14 mouse cellular contexts compared by ENCODE assay signal in the genomic region with DNA sequence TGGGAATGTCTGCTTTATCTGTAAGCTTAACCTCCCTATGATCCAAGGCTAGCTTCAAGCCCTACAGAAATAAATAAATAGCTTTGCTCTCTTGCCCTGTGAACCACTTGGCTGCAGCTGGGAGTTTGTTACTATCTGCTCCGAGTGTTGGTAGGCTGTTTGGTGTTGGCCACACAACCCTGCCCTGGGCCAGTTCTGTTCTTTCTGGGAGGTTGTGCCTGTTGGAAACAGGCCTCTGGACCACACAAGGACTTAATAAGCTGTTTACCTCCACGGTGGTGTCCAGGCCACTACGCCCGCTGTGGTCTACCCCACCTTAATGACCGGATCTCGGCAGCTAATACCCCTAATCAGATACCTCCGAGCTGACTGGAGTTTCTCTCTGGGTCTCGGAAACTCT.
A peak's percentile ranks its signal among the peaks of the same experiment; 100 is the strongest.
DNase-seq lines count a peak whose midpoint lies in the region; ATAC-seq and TF ChIP-seq lines count a peak whose summit lies in the region.
"Had no signal": no experiment of that assay in that cellular context is flagged by ENCODE, and none has a peak within 500 bp of the region (broad histone marks: within the 10 kb centered on the region; RNA-seq: fewer than 3 reads in every experiment).

No protein-coding gene starts in this region.

- DNase-seq in kidney, postnatal 0 days (ENCODE audit: low spot score), result peak; percentile 37
- no peak for DNase-seq in kidney, postnatal 36 days
- peak; percentile 49 for DNase-seq in embryo, embryonic 10 days (ENCODE audit: low spot score)
- DNase-seq in embryonic facial prominence, embryonic 10.5 days (ENCODE audit: low spot score), result peak; percentile 46
- peak; percentile 12 for DNase-seq in lung, postnatal 25 days (ENCODE audit: low spot score)
- no peak for DNase-seq in left cerebral cortex, adult 18-20 months (ENCODE audit: low spot score in 2 of 2)
- no peak for DNase-seq in thymus, postnatal 0 days (ENCODE audit: low spot score)
- no peak for DNase-seq in heart, adult 11 months
- DNase-seq: adrenal gland, postnatal 25 days; right cerebral cortex, postnatal 4 days had no signal

- H3K4me2 ChIP-seq in kidney, postnatal 0 days (ENCODE audit: low read length), result no peak overlapping the region
- H3K4me2 ChIP-seq: heart, embryonic 12.5 days; hindbrain, embryonic 15.5 days; midbrain, embryonic 12.5 days had no signal

- no peak for ATAC-seq in kidney, postnatal 0 days (replicated peaks; ENCODE audit: low FRiP score, low read depth)
- ATAC-seq: Patski had no signal

- no peak for TF ChIP-seq CTCF in kidney, postnatal 0 days (IDR thresholded peaks at IDR 0.05; ENCODE audit: low read depth)

- H3K9ac ChIP-seq in kidney, postnatal 0 days (ENCODE audit: low read depth, low read length), result no peak overlapping the region
- H3K9ac ChIP-seq: heart, embryonic 12.5 days; hindbrain, embryonic 15.5 days; midbrain, embryonic 12.5 days had no signal

- WGBS in kidney, postnatal 0 days, result 36% methylated on average over 8 of the region's 8 CpGs
- 41% methylated on average over 8 of the region's 8 CpGs for WGBS in embryonic facial prominence, embryonic 10.5 days

- H3K4me3 ChIP-seq in kidney, postnatal 0 days (replicated peaks; ENCODE audit: low read depth, low read length), result no peak overlapping the region
- H3K4me3 ChIP-seq in embryonic facial prominence, embryonic 10.5 days, result no peak overlapping the region
- H3K4me3 ChIP-seq: heart, embryonic 12.5 days; hindbrain, embryonic 15.5 days; midbrain, embryonic 12.5 days had no signal

- peak overlapping the region; percentile 54 for H3K27ac ChIP-seq in kidney, postnatal 0 days
- H3K27ac ChIP-seq in embryonic facial prominence, embryonic 10.5 days (replicated peaks), result peak overlapping the region; percentile 80
- H3K27ac ChIP-seq: hindbrain, embryonic 15.5 days; midbrain, embryonic 12.5 days had no signal

- H3K4me1 ChIP-seq in kidney, postnatal 0 days (replicated peaks; ENCODE audit: insufficient read depth, low read length), result peaks cover 10% of the 10 kb centered on the region; the same call in 1 of the 2 replicates
- H3K4me1 ChIP-seq in embryonic facial prominence, embryonic 10.5 days, result peaks cover 38% of the 10 kb centered on the region
- H3K4me1 ChIP-seq: midbrain, embryonic 12.5 days had no signal

- no peaks in the 10 kb centered on the region for H3K36me3 ChIP-seq in kidney, postnatal 0 days (ENCODE audit: insufficient read depth, low read length)
- H3K36me3 ChIP-seq in embryonic facial prominence, embryonic 10.5 days (replicated peaks), result no peaks in the 10 kb centered on the region
- H3K36me3 ChIP-seq: heart, embryonic 12.5 days; hindbrain, embryonic 15.5 days; midbrain, embryonic 12.5 days had no signal

- no peaks in the 10 kb centered on the region for H3K9me3 ChIP-seq in kidney, postnatal 0 days (replicated peaks; ENCODE audit: low read length)
- no peaks in the 10 kb centered on the region for H3K9me3 ChIP-seq in embryonic facial prominence, embryonic 10.5 days
- H3K9me3 ChIP-seq: heart, embryonic 12.5 days; hindbrain, embryonic 15.5 days; midbrain, embryonic 12.5 days had no signal

- no peaks in the 10 kb centered on the region for H3K27me3 ChIP-seq in kidney, postnatal 0 days (ENCODE audit: insufficient read depth, low read length)
- peaks cover 27% of the 10 kb centered on the region for H3K27me3 ChIP-seq in embryonic facial prominence, embryonic 10.5 days (replicated peaks; ENCODE audit: low read depth, poor library complexity, severe bottlenecking)
- H3K27me3 ChIP-seq: heart, embryonic 12.5 days; hindbrain, embryonic 15.5 days; Patski had no signal

Comparison
In these comparisons a context has a peak if more than half of its experiments do, and no peak if none do; other contexts are left out.
1. DNase-seq: peak in kidney, postnatal 0 days (single experiment), embryo, embryonic 10 days (single experiment), embryonic facial prominence, embryonic 10.5 days (single experiment) and lung, postnatal 25 days (single experiment); none in kidney, postnatal 36 days (0 of 2), left cerebral cortex, adult 18-20 months (0 of 2), thymus, postnatal 0 days (single experiment) and heart, adult 11 months (single experiment).